Comparison of ENCODE assay signal across 8 mouse cellular contexts in the genomic region with DNA sequence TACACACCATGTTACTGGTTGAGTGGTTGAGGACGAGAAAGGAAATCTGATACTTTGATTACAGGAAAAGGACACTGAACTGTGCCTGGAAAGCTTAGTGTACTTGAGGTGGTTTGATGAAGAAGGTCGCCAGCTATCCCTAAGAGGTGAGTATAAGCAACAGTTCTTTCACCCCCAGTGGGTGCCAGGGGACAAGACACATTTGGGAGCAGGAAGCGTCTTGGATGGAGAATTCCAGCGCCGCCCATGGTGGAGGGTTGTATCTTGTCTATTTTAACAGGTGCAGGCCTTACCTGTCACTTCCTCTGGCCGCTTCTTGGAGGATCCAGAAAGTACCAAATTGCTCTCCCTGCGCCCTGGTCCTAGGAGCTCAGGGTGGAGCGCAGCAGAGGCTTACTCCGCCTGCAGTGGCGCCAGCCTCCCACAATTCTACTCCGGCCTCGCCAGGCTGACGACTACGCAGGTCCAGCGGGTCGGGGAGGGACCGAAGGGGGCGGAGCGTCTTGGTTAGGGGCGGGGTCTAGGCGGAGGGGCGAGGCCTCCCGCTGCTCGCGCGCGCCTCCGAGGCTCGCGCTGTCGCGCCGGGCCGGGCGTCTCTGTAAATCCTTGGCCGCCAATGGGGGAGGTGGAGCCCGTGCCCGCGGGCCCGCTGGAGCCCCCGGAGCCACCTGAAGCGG. TPM values are rescaled to one million over a fixed set of nuclear protein-coding genes. Genes with fewer than 3 reads are reported as not detected.
DNase-seq lines count a peak whose midpoint lies in the region; ATAC-seq and TF ChIP-seq lines count a peak whose summit lies in the region.

A gene (plus strand): TSS at position 540 of the 677 bp plus-strand sequence.

- H3K27me3 ChIP-seq in C2C12 (ENCODE audit: control insufficient read depth, insufficient read depth, insufficient read length) = no peaks in the 10 kb centered on the region
- no peaks in the 10 kb centered on the region for H3K27me3 ChIP-seq in erythroblast, embryonic 14.5 days (ENCODE audit: control insufficient read depth)
- H3K27me3 ChIP-seq in heart, embryonic 12.5 days (replicated peaks) = no peaks in the 10 kb centered on the region
- H3K27me3 ChIP-seq in kidney, postnatal 0 days (ENCODE audit: insufficient read depth, low read length) = no peaks in the 10 kb centered on the region
- H3K27me3 ChIP-seq in liver, embryonic 11.5 days (replicated peaks; ENCODE audit: control insufficient read depth, insufficient read depth, low read length) = no peaks in the 10 kb centered on the region
- H3K27me3 ChIP-seq in stomach, embryonic 14.5 days (ENCODE audit: control insufficient read depth, insufficient read depth, low read length) = no peaks in the 10 kb centered on the region

- ATAC-seq in heart, embryonic 12.5 days (ENCODE audit: insufficient number of reproducible peaks, low FRiP score) = peak; percentile 98
- ATAC-seq in kidney, postnatal 0 days (replicated peaks; ENCODE audit: low FRiP score, low read depth) = peak; percentile 97
- ATAC-seq in liver, embryonic 11.5 days (replicated peaks; ENCODE audit: low FRiP score) = peak; percentile 93
- ATAC-seq in stomach, embryonic 14.5 days (ENCODE audit: insufficient number of reproducible peaks, insufficient read depth, low FRiP score, low read depth) = peak; percentile 98

- peaks cover 2% of the 10 kb centered on the region for H3K36me3 ChIP-seq in C2C12 (ENCODE audit: control insufficient read depth, insufficient read depth)
- peaks cover 70% of the 10 kb centered on the region for H3K36me3 ChIP-seq in erythroblast, embryonic 14.5 days (ENCODE audit: control insufficient read depth)
- peaks cover 2% of the 10 kb centered on the region; the same call in 1 of the 2 replicates for H3K36me3 ChIP-seq in heart, embryonic 12.5 days
- H3K36me3 ChIP-seq in kidney, postnatal 0 days (ENCODE audit: insufficient read depth, low read length) = no peaks in the 10 kb centered on the region
- no peaks in the 10 kb centered on the region for H3K36me3 ChIP-seq in liver, embryonic 11.5 days (ENCODE audit: control insufficient read depth, insufficient read depth, low read length)
- peaks cover 6% of the 10 kb centered on the region for H3K36me3 ChIP-seq in stomach, embryonic 14.5 days (ENCODE audit: control insufficient read depth, insufficient read depth, low read length)

- H3ac ChIP-seq in C2C12 (ENCODE audit: control insufficient read depth, insufficient read length, low read depth) = peak within 1 kb of the TSS; percentile 90

- peak; percentile 87 for TF ChIP-seq POLR2A in brain, embryonic 14.5 days (IDR thresholded peaks at IDR 0.05; ENCODE audit: borderline replicate concordance, extremely low read depth, insufficient read depth, insufficient read length, poor library complexity, severe bottlenecking)

- under 1% methylated on average over 42 of the region's 42 CpGs for WGBS in heart, embryonic 12.5 days
- WGBS in kidney, postnatal 0 days = under 1% methylated on average over 37 of the region's 42 CpGs
- WGBS in liver, embryonic 11.5 days = under 1% methylated on average over 42 of the region's 42 CpGs
- WGBS in stomach, embryonic 14.5 days = under 1% methylated on average over 42 of the region's 42 CpGs

- DNase-seq in brain, embryonic 14.5 days (ENCODE audit: low read depth) = peak; percentile 97
- DNase-seq in kidney, postnatal 0 days (ENCODE audit: low spot score) = peak; percentile 96
- DNase-seq in liver, embryonic 11.5 days (ENCODE audit: low spot score) = peak; percentile 93
- peak; percentile 90 for DNase-seq in naive thymus-derived CD4-positive, alpha-beta T cell, adult 2 months (ENCODE audit: low read depth)

- H3K79me3 ChIP-seq in C2C12 (ENCODE audit: low read depth) = peaks cover 12% of the 10 kb centered on the region

- peak within 1 kb of the TSS; percentile 77 for H3K27ac ChIP-seq in heart, embryonic 12.5 days (ENCODE audit: poor library complexity, severe bottlenecking)
- H3K27ac ChIP-seq in kidney, postnatal 0 days = peak within 1 kb of the TSS; percentile 89
- peak within 1 kb of the TSS; percentile 88 for H3K27ac ChIP-seq in liver, embryonic 11.5 days (ENCODE audit: low read depth, low read length)
- H3K27ac ChIP-seq in stomach, embryonic 14.5 days (ENCODE audit: low read length) = peak within 1 kb of the TSS; percentile 91

- H3K4me2 ChIP-seq in heart, embryonic 12.5 days = peak within 1 kb of the TSS; percentile 99
- H3K4me2 ChIP-seq in kidney, postnatal 0 days (ENCODE audit: low read length) = peak within 1 kb of the TSS; percentile 84
- peak within 1 kb of the TSS; percentile 90 for H3K4me2 ChIP-seq in liver, embryonic 11.5 days
- peak within 1 kb of the TSS; percentile 73 for H3K4me2 ChIP-seq in stomach, embryonic 14.5 days (replicated peaks; ENCODE audit: low read depth, low read length)

- H3K9ac ChIP-seq in heart, embryonic 12.5 days = peak within 1 kb of the TSS; percentile 96
- H3K9ac ChIP-seq in kidney, postnatal 0 days (ENCODE audit: low read depth, low read length) = peak within 1 kb of the TSS; percentile 84
- H3K9ac ChIP-seq in liver, embryonic 11.5 days (ENCODE audit: low read depth, low read length) = peak within 1 kb of the TSS; percentile 88
- H3K9ac ChIP-seq in stomach, embryonic 14.5 days (replicated peaks; ENCODE audit: low read depth, low read length) = peak within 1 kb of the TSS; percentile 75

- peaks cover 89% of the 10 kb centered on the region for H3K4me1 ChIP-seq in erythroblast, embryonic 14.5 days (ENCODE audit: control insufficient read depth)
- H3K4me1 ChIP-seq in heart, embryonic 12.5 days (replicated peaks) = 0 out of 2 replicates have a peak, but pooled peaks cover 7% of the 10 kb centered on the region
- no peaks in the 10 kb centered on the region; the same call in 1 of the 2 replicates for H3K4me1 ChIP-seq in kidney, postnatal 0 days (replicated peaks; ENCODE audit: insufficient read depth, low read length)
- H3K4me1 ChIP-seq in liver, embryonic 11.5 days (replicated peaks; ENCODE audit: control insufficient read depth, insufficient read depth, low read length) = peaks cover 41% of the 10 kb centered on the region
- peaks cover 5% of the 10 kb centered on the region; the same call in 1 of the 2 replicates for H3K4me1 ChIP-seq in stomach, embryonic 14.5 days (ENCODE audit: control insufficient read depth, insufficient read depth, low read length)

- peak within 1 kb of the TSS; percentile 72 for H3K4me3 ChIP-seq in C2C12 (ENCODE audit: insufficient read depth, poor library complexity, severe bottlenecking)
- H3K4me3 ChIP-seq in erythroblast, embryonic 14.5 days (replicated peaks) = peak within 1 kb of the TSS; percentile 99
- peak within 1 kb of the TSS; percentile 95 for H3K4me3 ChIP-seq in heart, embryonic 12.5 days
- H3K4me3 ChIP-seq in kidney, postnatal 0 days (replicated peaks; ENCODE audit: low read depth, low read length) = peak within 1 kb of the TSS; percentile 73
- peak within 1 kb of the TSS; percentile 88 for H3K4me3 ChIP-seq in liver, embryonic 11.5 days (ENCODE audit: low read depth, low read length)
- peak within 1 kb of the TSS; percentile 95 for H3K4me3 ChIP-seq in stomach, embryonic 14.5 days (ENCODE audit: low read depth, low read length)

- peaks cover 41% of the 10 kb centered on the region for H3K79me2 ChIP-seq in C2C12 (ENCODE audit: control insufficient read depth, insufficient read depth)

- TF ChIP-seq CTCF in C2C12 (IDR thresholded peaks at IDR 0.05; ENCODE audit: control insufficient read depth, insufficient read depth, insufficient read length) = peak; percentile 18
- peak; percentile 23; the same call in 1 of the 2 replicates for TF ChIP-seq CTCF in brain, embryonic 14.5 days (IDR thresholded peaks at IDR 0.05; ENCODE audit: borderline replicate concordance, extremely low read depth, insufficient read depth, insufficient read length)
- TF ChIP-seq CTCF in kidney, postnatal 0 days (IDR thresholded peaks at IDR 0.05; ENCODE audit: low read depth) = peak; percentile 58

- H3K9me3 ChIP-seq in erythroblast, embryonic 14.5 days (ENCODE audit: control insufficient read depth, low read length) = no peaks in the 10 kb centered on the region
- H3K9me3 ChIP-seq in heart, embryonic 12.5 days (replicated peaks) = no peaks in the 10 kb centered on the region
- no peaks in the 10 kb centered on the region for H3K9me3 ChIP-seq in kidney, postnatal 0 days (replicated peaks; ENCODE audit: low read length)
- H3K9me3 ChIP-seq in liver, embryonic 11.5 days (ENCODE audit: control insufficient read depth, low read length) = no peaks in the 10 kb centered on the region
- no peaks in the 10 kb centered on the region for H3K9me3 ChIP-seq in stomach, embryonic 14.5 days (ENCODE audit: control insufficient read depth, low read depth, low read length)

TF ChIP-seq in C2C12, 6 proteins besides CTCF, POLR2A, EP300 and RAD21:
- TF ChIP-seq FOSL1 (IDR thresholded peaks at IDR 0.05; ENCODE audit: insufficient read depth, low read length, poor library complexity, severe bottlenecking) = no peak
- TF ChIP-seq USF1 (IDR thresholded peaks at IDR 0.05; ENCODE audit: low read depth) = no peak
- TF ChIP-seq MAX (IDR thresholded peaks at IDR 0.05) = no peak
- no peak for TF ChIP-seq CEBPB (IDR thresholded peaks at IDR 0.05; ENCODE audit: low read depth)
- no peak for TF ChIP-seq MYOG (IDR thresholded peaks at IDR 0.05; ENCODE audit: control insufficient read depth, extremely low read depth, insufficient read length)
- TF ChIP-seq MYOD1 (IDR thresholded peaks at IDR 0.05; ENCODE audit: control insufficient read depth, insufficient read length, low read depth) = no peak

RNA-seq across cellular contexts. Expression of the gene that starts here (rescaled TPM):
- 3.0 TPM for polyA plus RNA-seq in C2C12 (2012; fragmentation: generic; extraction: Trizol)
- polyA plus RNA-seq in brain, embryonic 14.5 days (2012; rRNA removed) = 14.6 TPM in 2 replicates
- polyA plus RNA-seq in erythroblast, embryonic 14.5 days (2012) = 0.45 and 0.51 TPM in 2 replicates
- 1.5 and 1.8 TPM in 2 replicates for polyA plus RNA-seq in heart, embryonic 12.5 days (2016; fragmentation: Nextera tagmentation; extraction: Ambion mirVana)
- polyA plus RNA-seq in kidney, postnatal 0 days (2015; fragmentation: Nextera tagmentation; extraction: Ambion mirVana) = 1.6 and 1.8 TPM in 2 replicates
- polyA plus RNA-seq in liver, embryonic 11.5 days (2014; fragmentation: Nextera tagmentation; extraction: Ambion mirVana) = 3.5 and 3.7 TPM in 2 replicates
- polyA plus RNA-seq in stomach, embryonic 14.5 days (2014; fragmentation: Nextera tagmentation; extraction: Ambion mirVana) = 6.1 and 6.9 TPM in 2 replicates

Comparison
In these comparisons a context has a peak if more than half of its experiments do, and no peak if none do; other contexts are left out.
1. Peak in every context shown above with its lines: DNase-seq, ATAC-seq, H3K4me3 ChIP-seq and H3K27ac ChIP-seq.